Mouse (Mus musculus): ENCODE data around the gene Mettl25.

The Mettl25 gene

GRCm38 (mm10) chr10:105840928-105841888, at the start of gene Mettl25, which contains the start of gene Ccdc59:
TSS of gene Mettl25 (minus strand) at chr10:105841380.
TSS of gene Ccdc59 (plus strand) at chr10:105841067.
- peak; percentile 96 for DNase-seq (ENCODE audit: extremely low spot score)

GRCm38 (mm10) chr10:105867312-105867711, 26.1 kb upstream of the Mettl25 start:
- no peak for DNase-seq (ENCODE audit: extremely low spot score)

DNA sequence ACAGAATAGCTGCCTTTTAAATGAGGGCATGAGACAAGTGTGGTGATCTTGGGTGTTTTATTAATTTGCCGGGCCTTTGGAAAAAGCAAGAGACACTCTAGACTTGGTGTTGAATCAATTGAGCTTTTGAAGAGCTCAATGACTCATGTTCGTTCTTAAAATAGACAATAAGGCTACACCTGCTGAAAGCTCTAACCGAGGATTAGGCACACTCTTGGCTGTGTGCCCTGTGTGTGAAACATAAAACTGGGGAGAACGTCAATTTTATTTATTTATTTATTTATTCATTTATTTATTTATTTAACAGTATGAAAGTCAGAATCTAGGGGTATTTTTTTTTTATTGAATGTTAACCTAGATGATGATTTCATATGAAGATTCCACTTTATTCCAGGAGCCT, 10.0 kb upstream of the Mettl25 start:
- DNase-seq (ENCODE audit: extremely low spot score): no peak

GRCm38 (mm10) chr10:105850286-105850685, 9.1 kb upstream of the Mettl25 start:
- no peak for DNase-seq (ENCODE audit: extremely low spot score)

GRCm38 (mm10) chr10:105842574-105842973, 1.4 kb upstream of the Mettl25 start:
- DNase-seq (ENCODE audit: extremely low spot score): no peak

DNA sequence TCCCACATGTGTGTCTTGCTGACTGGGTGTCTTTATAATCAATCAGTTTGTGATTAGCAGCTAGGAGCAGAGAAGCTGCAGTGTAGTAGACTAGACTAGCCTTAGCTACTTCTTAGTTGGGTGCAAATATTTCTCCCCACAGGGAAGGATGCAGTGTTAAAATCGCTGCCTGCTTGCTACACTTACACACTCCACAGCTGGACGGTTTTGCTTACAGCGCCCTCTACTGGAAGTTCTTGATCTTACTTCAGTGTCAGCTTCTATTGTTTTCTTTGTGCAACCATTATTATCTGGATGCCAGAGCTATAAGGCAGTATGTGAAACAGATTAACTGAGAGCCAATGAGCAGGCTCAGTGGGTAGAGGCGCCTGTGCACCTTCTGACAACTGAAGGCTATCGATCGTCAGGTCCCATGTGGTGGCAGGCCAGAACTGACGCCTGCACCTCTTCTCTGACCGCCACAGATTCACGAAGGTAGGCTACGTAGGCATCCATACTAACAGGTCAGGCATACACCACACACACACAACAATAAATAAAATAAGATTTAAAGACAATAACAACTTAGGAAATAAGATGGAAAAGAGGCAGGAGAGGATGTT, 6.5 kb downstream of the Mettl25 start:
- DNase-seq (ENCODE audit: extremely low spot score): peak; percentile 39

DNA sequence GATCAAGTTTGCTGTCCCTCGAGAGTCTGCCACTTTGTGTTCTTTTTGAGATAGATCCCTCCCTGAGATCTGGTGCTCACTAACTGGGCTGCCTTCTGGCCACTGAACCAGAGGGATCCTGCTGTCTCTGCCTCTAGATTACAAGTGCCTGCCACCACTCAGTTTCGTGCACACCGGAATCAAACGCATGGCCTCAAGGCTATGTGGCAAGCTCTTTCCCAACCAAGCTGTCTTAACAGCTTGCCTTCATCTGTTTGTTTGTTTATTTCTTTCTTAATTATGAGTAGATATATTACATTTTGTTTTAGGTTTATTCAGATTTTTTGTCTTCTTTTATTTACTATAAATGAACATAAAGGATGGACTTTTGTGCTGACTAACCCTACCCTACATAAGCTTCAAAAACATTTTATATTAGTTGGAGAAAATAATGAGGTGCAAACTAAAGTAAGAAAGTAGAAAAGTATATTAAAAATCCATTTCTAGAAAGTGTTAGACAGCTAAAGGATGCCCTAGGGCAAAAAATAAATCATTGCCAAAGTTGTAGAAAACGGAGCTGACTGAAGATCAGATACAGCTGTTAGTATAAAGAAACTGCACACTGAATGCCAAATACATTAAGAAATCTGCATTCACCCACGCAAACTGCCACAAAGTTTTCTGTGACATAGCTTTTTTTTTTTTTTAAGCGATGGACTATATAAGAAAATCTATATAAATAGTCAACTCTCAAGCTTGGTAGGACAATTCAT, 34.7 kb downstream of the Mettl25 start:
- no peak for DNase-seq (ENCODE audit: extremely low spot score)

DNA sequence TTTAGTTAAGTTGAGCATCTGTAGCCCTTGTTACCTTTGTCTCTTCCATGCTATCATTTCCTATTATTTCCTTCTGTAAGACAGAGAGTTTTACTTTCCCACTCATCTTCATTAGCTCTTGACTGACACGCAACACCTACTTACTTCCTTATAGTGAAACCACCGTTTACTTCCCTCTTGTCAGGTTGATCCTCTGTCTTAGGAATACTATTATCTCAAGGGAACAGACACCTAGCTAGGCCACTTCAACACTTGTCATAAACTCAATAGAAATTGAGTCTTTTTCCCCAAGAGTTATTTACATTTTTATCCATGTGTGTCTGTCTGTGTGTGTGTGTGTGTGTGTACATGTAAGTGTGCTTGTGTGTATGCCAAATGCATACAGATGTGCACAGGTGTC, 37.7 kb downstream of the Mettl25 start:
- DNase-seq (ENCODE audit: extremely low spot score): no peak

- DNase-seq (ENCODE audit: extremely low spot score): no peak
These were observed 39.0 kb downstream of the Mettl25 start for GRCm38 (mm10) chr10:105802132-105802531.

DNA sequence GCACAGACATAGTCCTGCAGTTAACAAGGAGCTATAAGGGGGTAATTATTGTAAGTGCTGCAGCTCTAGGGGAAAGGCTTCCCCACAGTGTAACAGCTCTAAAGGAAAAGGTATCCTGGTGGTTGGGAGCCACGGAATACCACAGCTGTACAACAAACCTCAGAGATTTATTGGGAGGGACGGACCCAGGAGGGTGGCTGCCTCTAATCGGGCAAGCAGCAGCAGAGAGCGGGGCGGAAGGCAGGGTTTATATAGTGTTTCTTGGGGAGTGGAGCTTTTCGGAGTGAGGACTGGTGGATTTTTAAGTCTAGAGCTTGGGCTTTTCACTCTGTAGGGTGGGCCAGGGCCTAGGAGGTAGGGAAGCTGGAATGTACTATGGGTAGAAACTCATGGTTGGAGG, 40.0 kb downstream of the Mettl25 start:
- no peak for DNase-seq (ENCODE audit: extremely low spot score)

GRCm38 (mm10) chr10:105797250-105797924, 43.8 kb downstream of the Mettl25 start:
- DNase-seq (ENCODE audit: extremely low spot score): no peak

- no peak for DNase-seq (ENCODE audit: extremely low spot score)
These were observed 47.2 kb downstream of the Mettl25 start for GRCm38 (mm10) chr10:105793776-105794552.

GRCm38 (mm10) chr10:105788744-105789486, 52.3 kb downstream of the Mettl25 start:
- DNase-seq (ENCODE audit: extremely low spot score): no peak

- DNase-seq (ENCODE audit: extremely low spot score): no peak
These were observed 57.4 kb downstream of the Mettl25 start for GRCm38 (mm10) chr10:105783766-105784165.

DNA sequence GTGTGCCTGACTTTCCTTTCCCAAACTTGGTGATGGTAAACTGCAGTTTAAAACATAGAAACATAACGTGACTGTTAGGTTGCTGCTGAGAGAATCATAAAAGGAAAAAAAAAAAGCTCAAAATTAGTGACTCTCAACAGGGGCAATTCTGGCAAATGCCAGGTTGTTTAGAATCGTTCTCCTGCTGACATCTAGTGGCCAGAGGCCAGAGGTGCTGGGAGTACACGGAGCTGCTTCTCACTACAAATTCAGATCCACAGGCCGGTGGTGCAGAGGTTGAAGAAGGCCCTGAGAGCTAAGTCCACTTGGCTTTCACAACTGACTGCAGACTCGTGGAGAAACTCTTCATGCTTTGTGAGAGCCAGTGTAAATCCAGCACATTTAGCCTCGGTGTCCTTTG, 66.8 kb downstream of the Mettl25 start:
- DNase-seq (ENCODE audit: extremely low spot score): peak; percentile 63

GRCm38 (mm10) chr10:105772821-105773302, 68.3 kb downstream of the Mettl25 start:
- no peak for DNase-seq (ENCODE audit: extremely low spot score)

DNA sequence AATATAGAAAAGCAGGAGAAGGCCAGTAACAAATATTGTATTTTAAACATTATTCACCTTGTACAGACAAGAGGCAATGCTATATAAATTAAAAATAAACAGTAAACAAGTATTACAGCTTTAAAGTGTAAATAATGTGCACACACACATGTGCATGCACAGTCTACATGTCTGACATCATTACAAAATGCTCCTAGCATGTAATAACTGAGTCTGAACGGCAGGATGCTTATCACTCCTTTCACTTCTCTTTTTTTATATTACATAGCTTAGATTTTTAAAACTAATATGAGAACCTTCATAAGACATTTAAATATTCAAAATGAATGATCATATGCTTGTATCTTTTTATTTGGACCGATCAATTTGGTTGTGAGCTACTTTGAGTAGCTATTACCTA, 77.2 kb downstream of the Mettl25 start:
- no peak for DNase-seq (ENCODE audit: extremely low spot score)

GRCm38 (mm10) chr10:105760460-105760859, 80.7 kb downstream of the Mettl25 start:
- no peak for DNase-seq (ENCODE audit: extremely low spot score)

GRCm38 (mm10) chr10:105760046-105760445, 81.1 kb downstream of the Mettl25 start:
- no peak for DNase-seq (ENCODE audit: extremely low spot score)

Data from embryo, embryonic 9.5 days (tissue).